Mouse (Mus musculus) C2C12 (cell line): ENCODE measurements around the gene Patl1.

ENCODE experiments used
- CTCF ChIP-seq: IDR thresholded peaks from one replicate; pipeline ENCODE4 v1.5.1; 2011; ENCODE audit not compliant: control insufficient read depth, insufficient read depth, insufficient read length
- USF1 ChIP-seq: IDR thresholded peaks from one replicate; pipeline ENCODE4 v1.6.1; 2011; ENCODE audit warnings: low read depth, mild to moderate bottlenecking, control low read depth, moderate library complexity

GRCm38 (mm10) chr19:11975683-11976082 is 63.5 kb downstream of the Patl1 start:
- TF ChIP-seq USF1 (no peak), CTCF (no peak)
